Mouse (Mus musculus): ENCODE measurements at regions not wholly inside any gene's neighbourhood (a gene's known extent, or its start where the extent isn't known, plus 50 kb on each side); places are given as distances from the start of the nearest gene placed in this dataset.

DNA sequence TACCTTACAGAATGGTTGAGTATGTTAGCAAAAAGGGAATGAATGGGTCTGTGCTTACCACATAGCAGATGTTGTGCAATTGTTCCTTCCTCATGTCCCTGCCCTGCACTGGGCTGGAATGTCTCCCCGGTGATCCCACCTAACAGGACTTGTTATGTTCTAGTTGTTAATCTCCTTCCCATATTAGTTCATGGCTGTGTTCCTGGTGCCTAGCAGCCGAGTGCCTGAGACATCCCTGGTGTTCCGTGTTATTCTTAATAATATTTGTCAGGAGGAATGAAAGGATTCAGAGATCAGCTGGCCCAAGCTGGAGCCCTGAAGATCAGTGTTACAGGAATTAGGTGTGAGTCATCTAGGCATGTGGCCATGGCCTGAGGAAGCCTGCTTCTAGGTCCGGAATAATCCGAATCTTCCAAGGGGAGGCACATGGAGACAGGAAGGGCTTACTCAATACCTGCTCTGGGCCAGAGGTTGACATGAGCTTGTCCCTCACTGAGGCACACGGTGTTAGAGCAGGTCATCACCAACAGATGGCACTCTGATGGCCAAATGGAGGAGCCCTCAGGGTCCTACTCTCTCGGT, 171.2 kb downstream of the 4933412E24Rik start:
- DNase-seq (ENCODE audit: low read depth, low spot score) = no peak

- no peak for DNase-seq (ENCODE audit: low read depth, low spot score)
These were observed 179.8 kb downstream of the 4933412E24Rik start for GRCm38 (mm10) chr15:59836631-59837030.

- no peak for DNase-seq (ENCODE audit: low read depth, low spot score)
These were observed 183.2 kb downstream of the 4933412E24Rik start for GRCm38 (mm10) chr15:59833232-59833631.

GRCm38 (mm10) chr15:59831481-59831880, 184.9 kb downstream of the 4933412E24Rik start:
- DNase-seq (ENCODE audit: low read depth, low spot score) = no peak

GRCm38 (mm10) chr15:59830553-59831462, 185.6 kb downstream of the 4933412E24Rik start:
- DNase-seq (ENCODE audit: low read depth, low spot score) = no peak

GRCm38 (mm10) chr15:59828421-59828820, 188.0 kb downstream of the 4933412E24Rik start:
- DNase-seq (ENCODE audit: low read depth, low spot score) = peak; percentile 80

DNA sequence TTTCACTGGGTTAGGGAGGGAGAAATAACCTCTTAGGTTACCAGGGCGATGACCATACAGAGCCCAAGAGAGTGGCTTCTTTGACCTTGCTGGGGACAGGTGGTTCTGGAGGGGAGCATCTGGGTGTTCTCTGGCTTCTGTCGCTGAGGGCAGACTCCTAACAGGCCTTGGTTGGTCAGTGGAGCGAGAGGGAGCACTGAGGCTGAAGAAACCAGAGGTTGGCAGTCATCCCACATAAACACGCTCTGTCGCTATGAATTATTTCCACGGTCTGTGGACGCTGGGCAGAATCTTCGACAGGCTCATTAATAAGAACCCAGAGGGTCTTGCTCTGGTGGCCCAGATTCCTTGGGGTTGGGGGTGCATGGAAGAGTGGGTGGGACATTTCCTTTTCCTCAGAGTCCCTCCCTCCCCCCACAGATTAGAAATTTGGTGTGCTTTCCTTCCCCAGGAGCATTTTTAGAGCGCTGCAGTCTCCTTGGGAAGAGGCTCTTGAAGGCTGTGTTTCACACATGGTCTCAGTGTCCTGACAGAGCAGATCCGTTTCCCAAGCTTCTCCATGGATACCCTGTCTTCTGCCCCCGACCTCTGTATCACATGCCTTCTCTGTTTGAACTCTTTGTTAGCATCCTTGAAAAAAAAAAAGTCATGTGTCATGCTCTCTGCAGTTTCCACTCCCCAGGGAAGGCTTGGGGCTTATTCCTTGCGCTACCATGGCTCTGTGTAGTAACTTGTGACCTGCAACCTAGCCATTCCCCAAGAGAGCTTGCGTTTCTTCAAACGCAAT, 190.1 kb downstream of the 4933412E24Rik start:
- peak; percentile 41 for DNase-seq (ENCODE audit: low read depth, low spot score)

DNA sequence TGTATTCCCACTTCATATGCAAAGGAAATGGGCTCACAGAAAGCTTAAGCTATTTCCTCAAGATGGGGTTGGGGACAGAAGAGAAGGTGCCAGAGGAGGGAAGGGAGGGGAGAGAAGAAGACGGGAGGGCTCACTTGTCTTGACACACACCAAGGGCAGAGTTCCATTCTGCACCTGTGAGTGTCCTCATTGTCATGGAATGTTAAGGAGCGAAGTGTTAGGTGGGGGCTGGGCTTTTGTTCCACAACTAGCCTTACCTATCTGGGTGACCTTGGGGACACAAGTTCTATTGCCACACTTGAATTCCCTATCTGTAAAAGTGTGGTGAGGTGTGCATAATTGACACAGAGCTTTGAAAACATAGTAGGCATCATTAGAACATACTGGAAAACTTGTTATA, 192.5 kb downstream of the 4933412E24Rik start:
- DNase-seq (ENCODE audit: low read depth, low spot score) = no peak

- DNase-seq (ENCODE audit: low read depth, low spot score) = no peak
These were observed 193.3 kb downstream of the 4933412E24Rik start for GRCm38 (mm10) chr15:59822995-59823681.

GRCm38 (mm10) chr15:59820317-59820716, 196.1 kb downstream of the 4933412E24Rik start:
- DNase-seq (ENCODE audit: low read depth, low spot score) = no peak

DNA sequence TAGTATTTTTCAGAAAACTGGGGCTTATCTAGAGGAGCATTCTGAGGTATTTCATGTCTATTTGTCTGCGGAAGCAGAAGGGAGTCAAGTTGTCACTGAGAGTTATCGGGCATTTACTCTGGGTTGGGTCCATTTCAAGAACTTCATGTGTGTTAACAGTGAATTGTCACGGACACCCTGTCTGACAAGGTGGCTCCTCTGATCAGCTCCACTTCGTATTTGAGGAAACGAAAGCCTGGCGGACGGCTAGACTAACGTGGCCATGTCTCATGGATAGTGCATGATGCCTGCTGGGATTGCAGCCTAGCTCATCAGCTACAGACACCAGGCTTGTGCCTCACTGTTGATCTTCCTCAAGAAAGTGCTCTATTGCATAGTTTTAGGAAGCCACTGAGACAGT, 200.4 kb downstream of the 4933412E24Rik start:
- no peak for DNase-seq (ENCODE audit: low read depth, low spot score)

DNA sequence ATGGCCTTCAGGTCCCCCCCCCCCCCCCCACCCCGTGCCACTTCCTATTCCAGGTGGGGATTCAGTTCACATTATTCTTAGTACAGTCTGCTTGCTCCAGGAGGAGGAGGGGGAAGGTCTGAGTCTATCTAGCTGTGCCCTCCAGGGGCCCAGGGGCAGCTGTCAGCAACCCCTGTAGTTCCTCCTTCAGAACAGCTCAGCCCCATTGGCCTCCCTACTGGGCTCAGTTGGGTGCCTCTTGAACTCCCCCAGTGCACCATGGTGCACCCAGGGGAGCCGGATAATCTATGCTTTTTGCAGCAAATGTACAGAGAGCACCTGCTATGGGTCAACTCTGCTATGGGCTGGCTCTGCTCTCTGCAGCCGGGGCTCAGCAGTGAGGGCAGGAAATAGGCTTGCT, 204.8 kb downstream of the 4933412E24Rik start:
- no peak for DNase-seq (ENCODE audit: low read depth, low spot score)

- no peak for DNase-seq (ENCODE audit: low read depth, low spot score)
These were observed 207.1 kb downstream of the 4933412E24Rik start for GRCm38 (mm10) chr15:59809361-59809760.

- DNase-seq (ENCODE audit: low read depth, low spot score) = no peak
These were observed 208.7 kb downstream of the 4933412E24Rik start for GRCm38 (mm10) chr15:59807723-59808122.

- no peak for DNase-seq (ENCODE audit: low read depth, low spot score)
These were observed 210.6 kb downstream of the 4933412E24Rik start for GRCm38 (mm10) chr15:59805771-59806170.

DNA sequence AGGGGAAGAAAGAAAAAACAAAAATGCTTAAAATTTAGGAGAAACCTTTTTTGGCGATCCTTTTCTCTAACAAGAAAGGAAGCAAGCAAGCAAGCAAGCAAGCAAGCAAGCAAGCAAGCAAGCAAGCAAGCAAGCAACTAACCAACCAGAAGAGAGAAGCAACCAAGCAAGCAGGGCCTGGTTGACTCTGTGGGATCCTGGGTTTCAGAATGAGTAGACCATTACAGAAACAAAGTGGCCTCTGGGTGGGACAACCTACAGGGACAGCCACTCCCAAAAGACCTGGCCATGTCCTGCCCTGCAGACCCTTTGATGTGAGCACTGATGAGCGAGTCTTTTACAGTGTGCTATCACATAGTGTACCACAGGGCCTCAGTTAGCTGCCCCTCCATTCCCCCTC, 211.6 kb downstream of the 4933412E24Rik start:
- no peak for DNase-seq (ENCODE audit: low read depth, low spot score)

- no peak for DNase-seq (ENCODE audit: low read depth, low spot score)
These were observed 212.0 kb downstream of the 4933412E24Rik start for GRCm38 (mm10) chr15:59804394-59804793.

DNA sequence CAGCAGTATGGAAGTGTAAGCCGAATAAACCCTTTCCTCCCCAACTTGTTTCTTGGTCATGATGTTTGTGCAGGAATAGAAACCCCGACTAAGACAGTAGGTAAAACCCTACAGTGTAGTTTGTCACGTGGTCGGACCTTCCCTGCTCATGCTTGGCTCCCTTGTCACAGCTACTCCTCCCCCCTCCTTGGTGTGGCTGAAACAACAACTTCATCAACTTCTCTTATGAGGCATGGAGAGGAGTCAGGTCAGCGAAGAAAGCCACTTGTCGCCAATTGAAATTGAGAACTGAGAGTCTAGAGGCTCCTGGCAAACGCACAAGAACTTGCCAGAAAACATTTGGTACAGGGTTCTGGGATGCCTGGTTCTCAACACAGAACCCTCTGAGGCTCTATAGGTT, 214.1 kb downstream of the 4933412E24Rik start:
- no peak for DNase-seq (ENCODE audit: low read depth, low spot score)

DNA sequence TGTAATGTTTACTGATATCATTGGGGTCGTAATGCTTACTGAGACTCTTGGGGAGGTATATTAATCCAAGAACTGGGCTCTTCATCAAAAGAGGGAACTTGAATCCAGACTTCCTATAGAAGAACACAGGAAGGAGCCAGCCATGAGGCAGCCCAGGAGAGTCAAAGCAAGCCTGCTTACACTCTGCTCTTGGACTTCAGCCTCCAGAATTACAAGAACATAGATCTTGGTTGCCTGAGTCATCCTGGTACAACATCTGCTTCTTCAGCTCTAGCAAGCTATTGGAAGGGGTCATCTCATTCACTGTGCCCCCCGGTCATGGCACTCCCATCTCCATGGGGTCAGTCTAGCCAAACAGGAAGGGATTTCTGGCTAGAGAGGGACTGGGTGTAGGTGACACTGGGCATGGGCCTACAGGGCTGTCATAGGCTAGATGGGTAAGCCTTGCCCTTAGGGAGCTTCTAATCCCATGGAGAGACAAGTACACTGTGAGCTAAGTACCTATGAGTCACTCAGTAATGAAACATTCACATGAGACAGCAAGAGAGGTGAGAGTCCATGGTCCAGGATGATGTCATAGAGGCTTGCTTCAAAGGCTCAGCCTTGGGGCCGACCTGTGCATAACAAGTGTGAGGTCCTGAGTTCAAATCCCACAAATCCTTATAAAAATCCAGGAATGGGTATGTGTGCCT, 217.1 kb downstream of the 4933412E24Rik start:
- DNase-seq (ENCODE audit: low read depth, low spot score) = no peak

- no peak for DNase-seq (ENCODE audit: low read depth, low spot score)
These were observed 217.9 kb downstream of the 4933412E24Rik start for GRCm38 (mm10) chr15:59798486-59798885.

DNA sequence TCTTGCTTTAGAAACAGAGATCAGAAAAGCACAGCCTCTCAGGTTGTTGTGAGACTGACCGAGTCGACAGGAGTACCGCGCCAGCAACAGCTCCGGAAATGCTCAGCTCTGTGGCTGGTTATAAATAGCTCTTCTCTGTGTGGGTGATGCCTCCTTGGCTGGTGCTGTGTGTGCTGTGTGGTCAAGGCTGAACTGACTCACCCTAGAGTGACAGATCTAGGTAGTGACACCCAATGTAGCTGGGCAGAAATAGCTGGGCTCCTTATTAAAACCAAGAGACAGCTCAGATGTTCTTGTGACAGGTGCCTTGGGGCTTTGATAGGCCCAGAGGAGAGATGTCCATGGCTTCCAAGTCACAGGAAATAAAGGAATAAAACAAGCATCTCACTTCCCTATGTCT, 220.7 kb downstream of the 4933412E24Rik start:
- DNase-seq (ENCODE audit: low read depth, low spot score) = no peak

All from forelimb bud, embryonic 11.5 days (tissue).